Comparison of ENCODE assay signal across 21 mouse cellular contexts in the genomic region with DNA sequence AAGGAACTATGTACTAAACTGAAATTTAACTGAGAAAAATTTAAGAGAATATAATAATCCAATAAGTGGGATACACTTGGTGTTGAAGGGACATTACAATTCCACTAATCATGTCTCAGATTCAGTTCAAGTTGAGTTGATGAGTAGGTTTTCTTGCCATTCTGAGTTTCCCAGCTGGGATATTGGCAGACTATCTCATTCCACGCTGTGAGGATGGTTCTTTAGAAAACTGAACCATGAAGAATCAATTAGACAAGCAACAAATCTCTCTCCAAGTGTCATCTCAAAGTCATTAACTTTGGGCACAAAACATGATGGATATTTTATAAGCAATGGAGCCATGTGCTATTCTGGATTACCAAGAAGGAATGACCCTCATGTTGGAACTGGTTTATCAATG.
DNase-seq lines count a peak whose midpoint lies in the region; ATAC-seq and TF ChIP-seq lines count a peak whose summit lies in the region.
"Had no signal": no experiment of that assay in that cellular context is flagged by ENCODE, and none has a peak within 500 bp of the region (broad histone marks: within the 10 kb centered on the region; RNA-seq: fewer than 3 reads in every experiment).

No protein-coding gene starts in this region.

- no peak for TF ChIP-seq POLR2A in brain, embryonic 14.5 days (IDR thresholded peaks at IDR 0.05; ENCODE audit: borderline replicate concordance, extremely low read depth, insufficient read depth, insufficient read length, poor library complexity, severe bottlenecking)

- ATAC-seq in hindbrain, embryonic 14.5 days (ENCODE audit: low FRiP score), result peak; percentile 55; the same call in 1 of the 2 replicates
- no peak; the same call in 1 of the 2 replicates for ATAC-seq in hindbrain, embryonic 13.5 days (ENCODE audit: low FRiP score)
- ATAC-seq: CD4-positive, CD25-positive, alpha-beta regulatory T cell, adult 4 months; forebrain, embryonic 13.5 days; forebrain, postnatal 0 days had no signal

- no peak overlapping the region for H3K4me2 ChIP-seq in hindbrain, embryonic 14.5 days (replicated peaks)
- no peak overlapping the region for H3K4me2 ChIP-seq in hindbrain, embryonic 13.5 days
- H3K4me2 ChIP-seq: forebrain, embryonic 13.5 days; heart, embryonic 11.5 days; heart, embryonic 15.5 days had no signal

- peak; percentile 36 for DNase-seq in cerebellum, adult 9-10 months
- DNase-seq in cerebellum, adult 11 months, result no peak
- peak; percentile 53 for DNase-seq in hindbrain, embryonic 14.5 days (ENCODE audit: low spot score)
- peak; percentile 54 for DNase-seq in left cerebral cortex, postnatal 4 days
- DNase-seq in left cerebral cortex, postnatal 14 days (ENCODE audit: low spot score in 2 of 2), result no peak
- DNase-seq in brain, embryonic 14.5 days (ENCODE audit: low read depth), result peak; percentile 35
- DNase-seq: adrenal gland, postnatal 14 days; B cell, adult 2 months; cerebellum, adult 11-12 months; forebrain, postnatal 0 days; gastrocnemius, postnatal 14 days; heart, adult 2 months; heart, postnatal 14 days; kidney, adult 11 months had no signal

- H3K4me1 ChIP-seq in hindbrain, embryonic 14.5 days (replicated peaks; ENCODE audit: control insufficient read depth, insufficient read depth, low read length), result no peaks in the 10 kb centered on the region
- H3K4me1 ChIP-seq in hindbrain, embryonic 13.5 days (replicated peaks), result no peaks in the 10 kb centered on the region
- H3K4me1 ChIP-seq: embryonic facial prominence, embryonic 10.5 days; forebrain, embryonic 13.5 days; heart, embryonic 15.5 days had no signal

- no peaks in the 10 kb centered on the region for H3K27me3 ChIP-seq in hindbrain, embryonic 14.5 days (ENCODE audit: control insufficient read depth, insufficient read depth, low read length)
- H3K27me3 ChIP-seq in hindbrain, embryonic 13.5 days, result no peaks in the 10 kb centered on the region
- H3K27me3 ChIP-seq: forebrain, embryonic 13.5 days; heart, embryonic 15.5 days had no signal

- 18% methylated on average over 1 of the region's 1 CpGs for WGBS in hindbrain, embryonic 14.5 days
- 25% methylated on average over 1 of the region's 1 CpGs for WGBS in hindbrain, embryonic 13.5 days

- H3K9ac ChIP-seq in hindbrain, embryonic 14.5 days, result no peak overlapping the region
- no peak overlapping the region for H3K9ac ChIP-seq in hindbrain, embryonic 13.5 days
- H3K9ac ChIP-seq: forebrain, embryonic 13.5 days; forebrain, postnatal 0 days; heart, embryonic 15.5 days had no signal

- H3K36me3 ChIP-seq in hindbrain, embryonic 14.5 days (replicated peaks; ENCODE audit: control insufficient read depth, insufficient read depth), result no peaks in the 10 kb centered on the region
- H3K36me3 ChIP-seq in hindbrain, embryonic 13.5 days, result no peaks in the 10 kb centered on the region
- H3K36me3 ChIP-seq: embryonic facial prominence, embryonic 10.5 days; G1E; heart, embryonic 15.5 days had no signal

- TF ChIP-seq CTCF in brain, embryonic 14.5 days (IDR thresholded peaks at IDR 0.05; ENCODE audit: borderline replicate concordance, extremely low read depth, insufficient read depth, insufficient read length), result no peak

- H3K4me3 ChIP-seq in hindbrain, embryonic 14.5 days (replicated peaks; ENCODE audit: low read length), result no peak overlapping the region
- no peak overlapping the region for H3K4me3 ChIP-seq in hindbrain, embryonic 13.5 days
- H3K4me3 ChIP-seq: embryonic facial prominence, embryonic 10.5 days; forebrain, embryonic 13.5 days; heart, adult 2 months; heart, embryonic 15.5 days had no signal

- intact Hi-C loops in left cerebral cortex, postnatal 4 days (cut with DNase I), result no loop called here
- intact Hi-C loops in left cerebral cortex, postnatal 14 days (cut with DNase I), result no loop called here

- no peaks in the 10 kb centered on the region for H3K9me3 ChIP-seq in hindbrain, embryonic 14.5 days (ENCODE audit: control insufficient read depth, low read length)
- no peaks in the 10 kb centered on the region for H3K9me3 ChIP-seq in hindbrain, embryonic 13.5 days
- H3K9me3 ChIP-seq: embryonic facial prominence, embryonic 10.5 days; forebrain, embryonic 13.5 days; G1E; heart, embryonic 15.5 days had no signal

- no peak overlapping the region for H3K27ac ChIP-seq in hindbrain, embryonic 14.5 days
- no peak overlapping the region for H3K27ac ChIP-seq in hindbrain, embryonic 13.5 days
- H3K27ac ChIP-seq: embryonic facial prominence, embryonic 10.5 days; forebrain, embryonic 13.5 days; heart, adult 2 months; heart, embryonic 15.5 days had no signal

Comparison
In these comparisons a context has a peak if more than half of its experiments do, and no peak if none do; other contexts are left out.
1. DNase-seq: peak in cerebellum, adult 9-10 months (single experiment), hindbrain, embryonic 14.5 days (single experiment), left cerebral cortex, postnatal 4 days (single experiment) and brain, embryonic 14.5 days (single experiment); none in cerebellum, adult 11 months (single experiment) and left cerebral cortex, postnatal 14 days (0 of 2).